Mouse (Mus musculus) bone marrow macrophage, adult 2 months (primary cell): Measurements from ENCODE around the gene Otoa.

ENCODE experiments used
- CTCF ChIP-seq: IDR thresholded peaks from 2 replicates; pipeline ENCODE4 v1.5.1; 2012; ENCODE audit warnings: low read depth, mild to moderate bottlenecking, low read length, moderate library complexity
- POLR2A ChIP-seq: IDR thresholded peaks from 2 replicates; pipeline ENCODE4 v1.6.1; 2012; ENCODE audit warnings: mild to moderate bottlenecking, low read depth, low read length, borderline replicate concordance

DNA sequence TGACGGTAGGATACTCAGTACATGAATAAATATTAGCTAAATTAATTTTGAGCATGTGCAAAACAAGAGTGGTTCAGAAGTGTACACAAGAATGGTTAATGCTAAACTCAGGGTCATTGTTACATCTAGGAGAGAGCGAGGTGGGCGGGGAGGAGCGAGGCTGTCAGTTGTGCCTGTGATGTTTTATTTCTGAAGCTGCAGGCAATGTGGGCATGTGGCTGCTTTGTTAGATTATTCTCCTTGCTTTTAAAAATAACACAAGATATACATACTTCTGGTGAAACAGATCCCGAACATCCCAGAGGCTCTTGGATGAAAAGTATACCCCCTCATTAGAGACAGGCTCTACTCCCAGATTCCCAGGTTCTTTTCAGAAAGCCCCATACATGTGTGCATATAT is 59.8 kb downstream of the Otoa start:
- TF ChIP-seq POLR2A (no peak), CTCF (no peak)
